Mouse (Mus musculus) lung, embryonic 15.5 days (tissue): ENCODE data around the gene Chd1. TPM values are rescaled to one million over a fixed set of nuclear protein-coding genes. Genes with fewer than 3 reads are reported as not detected.
"Not testable (repeated sequence)": the region's sequence is repeated elsewhere in the genome, so short reads cannot be mapped to it uniquely, and the experiment has no call there.

Source experiments
- ATAC-seq: fragments of 200-750 bp; cut with Nextera tagmentation; 2 replicates; pipeline ENCODE4 v1.8.0; 2017; ENCODE audit warnings: moderate number of reproducible peaks, borderline replicate concordance; ENCODE audit not compliant: low FRiP score, low TSS enrichment; ENCODE audit errors: extremely low read depth
- H3K27ac ChIP-seq: fragments of 300-500 bp; sonication (generic); 2 replicates; pipeline ENCODE4 v1.5.1; 2015; ENCODE audit warnings: moderate library complexity, mild to moderate bottlenecking, inconsistent platforms
- H3K27me3 ChIP-seq: fragments of 300-500 bp; sonication (generic); 2 replicates; pipeline ENCODE4 v1.6.1; 2015; ENCODE audit warnings: inconsistent platforms
- H3K36me3 ChIP-seq: fragments of 300-500 bp; sonication (generic); 2 replicates; pipeline ENCODE4 v1.6.1; 2015; ENCODE audit warnings: inconsistent platforms
- H3K4me1 ChIP-seq: fragments of 300-500 bp; sonication (generic); 2 replicates; pipeline ENCODE4 v1.6.1; 2015; ENCODE audit warnings: inconsistent platforms
- H3K4me2 ChIP-seq: fragments of 300-500 bp; sonication (generic); 2 replicates; pipeline ENCODE4 v1.6.1; 2015; ENCODE audit warnings: inconsistent platforms, mild to moderate bottlenecking, moderate library complexity
- H3K4me3 ChIP-seq: fragments of 300-500 bp; sonication (generic); 2 replicates; pipeline ENCODE4 v1.5.1; 2015; ENCODE audit warnings: mild to moderate bottlenecking, inconsistent platforms
- H3K9ac ChIP-seq: fragments of 300-500 bp; sonication (generic); 2 replicates; pipeline ENCODE4 v1.6.1; 2015; ENCODE audit warnings: inconsistent platforms
- H3K9me3 ChIP-seq: fragments of 300-500 bp; sonication (generic); 2 replicates; pipeline ENCODE4 v1.6.1; 2016; ENCODE audit warnings: inconsistent platforms
- WGBS: fragments of 180-500 bp; shearing (Covaris S2); methylation state at CpG from one replicate; pipeline ENCODE4 v1.1.7; 2015; 5-methylcytosine and 5-hydroxymethylcytosine counted together
- polyA plus RNA-seq: library from polyadenylated mRNA; unstranded; fragments of >200 nt; fragmentation: Nextera tagmentation; extraction: Ambion mirVana; gene quantifications from 2 replicates; pipeline ENCODE4 v1.2.1, GENCODE M21; 2015

Chd1 gene
- polyA plus RNA-seq, 1 experiment from 2014 or later: 30.2 TPM

GRCm38 (mm10) chr17:15742953-15743352 lies 38.2 kb downstream of the Chd1 start:
- Histone ChIP-seq H3K27ac (no peak overlapping the region), H3K9me3 (no peaks in the 10 kb centered on the region), H3K4me1 (no peaks in the 10 kb centered on the region), H3K9ac (no peak overlapping the region), H3K27me3 (no peaks in the 10 kb centered on the region), H3K36me3 (peaks cover 55% of the 10 kb centered on the region), H3K4me3 (no peak overlapping the region), H3K4me2 (no peak overlapping the region)
- ATAC-seq: no peak
- WGBS: 90% methylated on average over 10 of the region's 10 CpGs

GRCm38 (mm10) chr17:15743379-15743778 lies 38.6 kb downstream of the Chd1 start:
- Histone ChIP-seq H3K9me3 (no peaks in the 10 kb centered on the region), H3K27ac (no peak overlapping the region), H3K9ac (no peak overlapping the region), H3K4me2 (no peak overlapping the region), H3K36me3 (peaks cover 59% of the 10 kb centered on the region), H3K4me1 (no peaks in the 10 kb centered on the region), H3K4me3 (no peak overlapping the region), H3K27me3 (no peaks in the 10 kb centered on the region)
- WGBS: 80% methylated on average over 5 of the region's 5 CpGs
- ATAC-seq: no peak

- H3K4me1 ChIP-seq: no peaks in the 10 kb centered on the region
- no peaks in the 10 kb centered on the region for H3K9me3 ChIP-seq
- H3K9ac ChIP-seq: no peak overlapping the region
- peaks cover 71% of the 10 kb centered on the region for H3K36me3 ChIP-seq
- 77% methylated on average over 11 of the region's 11 CpGs for WGBS
- H3K4me3 ChIP-seq: no peak overlapping the region
- no peak for ATAC-seq
- H3K4me2 ChIP-seq: no peak overlapping the region
- H3K27ac ChIP-seq: no peak overlapping the region
- H3K27me3 ChIP-seq: no peaks in the 10 kb centered on the region
These were observed 41.9 kb downstream of the Chd1 start for GRCm38 (mm10) chr17:15746696-15747095.

DNA sequence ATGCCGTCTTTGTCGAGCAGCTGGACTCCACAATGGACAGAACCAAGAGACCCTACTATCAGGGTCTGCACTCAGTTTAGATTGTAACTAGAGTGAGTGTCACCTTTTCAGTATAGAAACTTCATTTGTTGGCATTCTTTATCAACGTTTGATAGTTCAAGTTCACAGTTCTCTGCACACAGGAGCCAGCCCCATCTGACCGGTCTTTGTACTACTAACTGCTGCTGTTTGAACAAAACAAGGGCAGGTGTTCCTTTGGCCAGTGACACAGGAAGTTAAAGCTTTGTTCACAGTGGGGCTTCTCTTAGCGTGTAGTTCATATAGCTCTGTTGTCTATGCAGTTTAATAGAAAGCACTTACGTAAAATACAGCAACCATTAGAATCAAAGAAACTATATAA lies 43.3 kb downstream of the Chd1 start:
- no peak overlapping the region for H3K9ac ChIP-seq
- no peaks in the 10 kb centered on the region for H3K4me1 ChIP-seq
- no peak for ATAC-seq
- H3K4me3 ChIP-seq: no peak overlapping the region
- WGBS: 88% methylated on average over 6 of the region's 6 CpGs
- H3K4me2 ChIP-seq: no peak overlapping the region
- H3K36me3 ChIP-seq: peaks cover 68% of the 10 kb centered on the region
- H3K27ac ChIP-seq: no peak overlapping the region
- H3K27me3 ChIP-seq: no peaks in the 10 kb centered on the region
- H3K9me3 ChIP-seq: no peaks in the 10 kb centered on the region

- not testable (repeated sequence) for H3K9me3 ChIP-seq, H3K4me3 ChIP-seq, ATAC-seq, H3K27ac ChIP-seq, H3K27me3 ChIP-seq, H3K9ac ChIP-seq, H3K4me2 ChIP-seq, H3K4me1 ChIP-seq
- peaks cover 71% of the 10 kb centered on the region for H3K36me3 ChIP-seq
- 88% methylated on average over 5 of the region's 5 CpGs for WGBS
These were observed 46.5 kb downstream of the Chd1 start for GRCm38 (mm10) chr17:15751264-15751663.

DNA sequence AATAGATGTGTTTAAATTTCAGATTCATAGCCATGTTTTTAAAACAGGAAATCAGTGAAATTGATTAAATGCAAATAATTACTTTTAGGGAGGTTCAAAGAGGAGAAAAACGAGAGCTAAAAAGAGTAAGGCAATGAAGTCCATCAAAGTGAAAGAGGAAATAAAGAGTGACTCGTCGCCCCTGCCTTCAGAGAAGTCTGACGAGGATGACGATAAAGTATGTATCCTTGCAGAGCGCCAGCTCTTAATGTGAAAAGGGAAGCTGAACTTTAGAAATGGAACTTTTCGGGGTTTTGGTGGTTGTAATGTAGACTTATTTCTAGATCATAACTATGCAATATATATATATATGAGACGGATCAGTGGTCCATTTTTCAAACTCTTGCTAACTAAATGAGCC lies 56.4 kb downstream of the Chd1 start:
- Histone ChIP-seq H3K4me2 (no peak overlapping the region), H3K27me3 (no peaks in the 10 kb centered on the region), H3K9ac (no peak overlapping the region), H3K36me3 (peaks cover 69% of the 10 kb centered on the region), H3K4me3 (no peak overlapping the region), H3K27ac (no peak overlapping the region), H3K9me3 (no peaks in the 10 kb centered on the region), H3K4me1 (no peaks in the 10 kb centered on the region)
- ATAC-seq: no peak
- 76% methylated on average over 8 of the region's 8 CpGs for WGBS

GRCm38 (mm10) chr17:15769081-15769724 lies 64.4 kb downstream of the Chd1 start:
- 70% methylated on average over 7 of the region's 7 CpGs for WGBS
- no peaks in the 10 kb centered on the region for H3K4me1 ChIP-seq
- H3K9ac ChIP-seq: no peak overlapping the region
- no peak overlapping the region for H3K4me2 ChIP-seq
- no peaks in the 10 kb centered on the region for H3K9me3 ChIP-seq
- peaks cover 67% of the 10 kb centered on the region for H3K36me3 ChIP-seq
- H3K4me3 ChIP-seq: no peak overlapping the region
- H3K27ac ChIP-seq: no peak overlapping the region
- ATAC-seq: no peak
- no peaks in the 10 kb centered on the region for H3K27me3 ChIP-seq

GRCm38 (mm10) chr17:15773956-15774355 lies 69.2 kb downstream of the Chd1 start:
- H3K4me2 ChIP-seq: no peak overlapping the region
- H3K9me3 ChIP-seq: no peaks in the 10 kb centered on the region
- H3K9ac ChIP-seq: no peak overlapping the region
- ATAC-seq: no peak
- H3K36me3 ChIP-seq: peaks cover 30% of the 10 kb centered on the region
- WGBS: 61% methylated on average over 6 of the region's 6 CpGs
- no peaks in the 10 kb centered on the region for H3K4me1 ChIP-seq
- H3K27me3 ChIP-seq: no peaks in the 10 kb centered on the region
- H3K4me3 ChIP-seq: no peak overlapping the region
- no peak overlapping the region for H3K27ac ChIP-seq

DNA sequence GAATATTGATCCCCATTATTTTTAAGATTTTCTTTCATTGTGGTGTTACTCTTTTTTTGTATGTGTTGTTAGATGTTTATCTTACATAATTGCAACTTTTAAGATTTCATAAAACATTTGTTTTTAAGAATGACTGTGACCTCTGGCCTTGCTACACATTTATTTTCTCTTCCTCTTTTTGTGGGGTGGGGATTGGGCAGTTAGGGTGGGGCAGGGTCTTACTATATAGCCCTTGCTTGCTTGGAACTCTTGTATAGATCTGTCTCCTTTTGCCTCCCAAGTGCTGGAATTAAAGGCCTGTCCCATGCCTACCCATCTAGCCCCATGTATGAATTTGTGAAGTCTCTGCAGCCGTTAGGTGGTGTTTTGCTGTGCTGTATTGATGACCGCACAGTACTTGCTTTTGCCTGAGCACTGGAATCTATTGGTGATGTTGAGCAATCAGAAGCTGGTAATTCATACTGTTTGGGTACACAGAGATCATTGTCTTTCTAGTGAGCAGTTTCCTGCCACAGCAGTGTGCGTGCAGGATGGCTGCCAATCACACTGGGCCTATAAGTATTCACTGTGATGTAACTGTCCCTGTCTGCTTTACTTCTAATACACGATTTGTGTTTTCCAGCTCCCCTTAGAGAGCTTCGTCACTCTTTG lies 69.9 kb downstream of the Chd1 start:
- no peak overlapping the region for H3K4me3 ChIP-seq
- ATAC-seq: peak; percentile 14; the same call in 1 of the 2 replicates
- 71% methylated on average over 5 of the region's 5 CpGs for WGBS
- H3K36me3 ChIP-seq: peaks cover 23% of the 10 kb centered on the region
- no peaks in the 10 kb centered on the region for H3K27me3 ChIP-seq
- H3K9me3 ChIP-seq: no peaks in the 10 kb centered on the region
- H3K9ac ChIP-seq: no peak overlapping the region
- H3K27ac ChIP-seq: no peak overlapping the region
- H3K4me1 ChIP-seq: no peaks in the 10 kb centered on the region
- H3K4me2 ChIP-seq: no peak overlapping the region

- H3K4me1 ChIP-seq: no peaks in the 10 kb centered on the region
- no peak overlapping the region for H3K27ac ChIP-seq
- no peak overlapping the region for H3K4me3 ChIP-seq
- no peaks in the 10 kb centered on the region for H3K9me3 ChIP-seq
- H3K36me3 ChIP-seq: peaks cover 7% of the 10 kb centered on the region
- ATAC-seq: no peak
- 55% methylated on average over 5 of the region's 5 CpGs for WGBS
- H3K9ac ChIP-seq: no peak overlapping the region
- H3K4me2 ChIP-seq: no peak overlapping the region
- no peaks in the 10 kb centered on the region for H3K27me3 ChIP-seq
These were observed 71.6 kb downstream of the Chd1 start for GRCm38 (mm10) chr17:15776349-15776748.

DNA sequence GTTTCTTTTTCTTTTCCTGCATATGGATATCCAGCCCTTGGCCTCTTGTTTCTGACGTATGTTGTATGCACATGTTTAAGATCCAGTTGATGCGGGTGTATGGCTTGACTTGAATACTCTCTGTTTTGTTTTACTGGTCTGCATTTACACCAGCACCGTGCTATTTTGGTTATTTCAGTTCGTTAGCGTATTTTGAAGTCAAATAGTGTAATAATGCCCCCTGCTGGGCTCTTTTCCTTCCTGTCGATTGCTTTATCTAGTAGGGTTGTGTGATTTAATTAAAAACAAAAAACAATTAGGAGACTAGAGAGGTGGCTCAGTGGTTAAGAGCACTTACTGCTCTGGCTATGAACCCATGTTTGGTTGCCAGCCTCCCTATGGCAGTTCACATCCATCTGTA lies 73.2 kb downstream of the Chd1 start:
- Histone ChIP-seq H3K27me3 (no peaks in the 10 kb centered on the region), H3K9ac (no peak overlapping the region), H3K4me2 (no peak overlapping the region), H3K36me3 (no peaks in the 10 kb centered on the region), H3K9me3 (no peaks in the 10 kb centered on the region), H3K4me1 (no peaks in the 10 kb centered on the region), H3K4me3 (no peak overlapping the region), H3K27ac (no peak overlapping the region)
- no peak for ATAC-seq
- WGBS: 84% methylated on average over 6 of the region's 6 CpGs

GRCm38 (mm10) chr17:15787036-15787435 lies 82.3 kb downstream of the Chd1 start:
- WGBS: 27% methylated on average over 3 of the region's 3 CpGs
- Histone ChIP-seq H3K4me1 (no peaks in the 10 kb centered on the region), H3K4me3 (no peak overlapping the region), H3K9me3 (no peaks in the 10 kb centered on the region), H3K9ac (no peak overlapping the region), H3K4me2 (no peak overlapping the region), H3K27me3 (no peaks in the 10 kb centered on the region), H3K36me3 (no peaks in the 10 kb centered on the region), H3K27ac (no peak overlapping the region)
- no peak for ATAC-seq
